Mouse (Mus musculus) cortical plate, adult 2 months (tissue): ENCODE results near the gene Med27.

ENCODE experiments used
- CTCF ChIP-seq: fragments of 200-500 bp; IDR thresholded peaks from 2 replicates; pipeline ENCODE4 v1.5.1; 2011; ENCODE audit warnings: mild to moderate bottlenecking, control low read depth, low read length; ENCODE audit not compliant: insufficient read depth; ENCODE audit errors: extremely low read depth
- POLR2A ChIP-seq: fragments of 200-500 bp; IDR thresholded peaks from 2 replicates; pipeline ENCODE4 v1.6.1; 2011; ENCODE audit warnings: mild to moderate bottlenecking, low read length, control low read depth; ENCODE audit not compliant: insufficient read depth; ENCODE audit errors: extremely low read depth

GRCm38 (mm10) chr2:29330471-29330870, 16.1 kb upstream of the Med27 start:
- TF ChIP-seq CTCF (no peak), POLR2A (no peak)
